ENCODE assay signal across 24 mouse cellular contexts in genomic region chr9:97696655-97697235, GRCm38 (mm10).
DNase-seq lines count a peak whose midpoint lies in the region; ATAC-seq and TF ChIP-seq lines count a peak whose summit lies in the region.
"Had no signal": no experiment of that assay in that cellular context is flagged by ENCODE, and none has a peak within 500 bp of the region (broad histone marks: within the 10 kb centered on the region; RNA-seq: fewer than 3 reads in every experiment).

No protein-coding gene starts in this region.

- no peaks in the 10 kb centered on the region for H3K36me3 ChIP-seq in kidney, embryonic 16.5 days (ENCODE audit: insufficient read depth, low read length)
- H3K36me3 ChIP-seq: embryonic facial prominence, embryonic 12.5 days; embryonic facial prominence, embryonic 15.5 days; heart, embryonic 10.5 days; heart, embryonic 13.5 days had no signal

- H3K4me1 ChIP-seq in kidney, embryonic 16.5 days (ENCODE audit: insufficient read depth, low read length): no peaks in the 10 kb centered on the region
- H3K4me1 ChIP-seq: embryonic facial prominence, embryonic 12.5 days; embryonic facial prominence, embryonic 15.5 days; heart, embryonic 10.5 days; heart, embryonic 13.5 days had no signal

- POLR2A ChIA-PET in Patski (lab: Charles Lee): no interaction called here

- in situ Hi-C loops in Patski (cut with MboI; ENCODE audit: low pct_unique_long_range_greater_than_20kb): no loop called here

- no peak overlapping the region for H3K4me3 ChIP-seq in kidney, embryonic 16.5 days (ENCODE audit: low read length)
- H3K4me3 ChIP-seq: embryonic facial prominence, embryonic 12.5 days; embryonic facial prominence, embryonic 15.5 days; gastrocnemius, adult 2 months; heart, embryonic 10.5 days; heart, embryonic 13.5 days had no signal

- no peak overlapping the region for H3K27ac ChIP-seq in kidney, embryonic 16.5 days (ENCODE audit: low read length)
- H3K27ac ChIP-seq: embryonic facial prominence, embryonic 12.5 days; embryonic facial prominence, embryonic 15.5 days; gastrocnemius, adult 2 months; heart, embryonic 10.5 days; heart, embryonic 13.5 days; hindbrain, embryonic 14.5 days; hindbrain, postnatal 0 days had no signal

- 0 out of 2 replicates have a peak, but pooled peaks have one; percentile 4 for ATAC-seq in kidney, embryonic 16.5 days (ENCODE audit: low FRiP score, low TSS enrichment)
- ATAC-seq in Patski: peak; percentile 65
- ATAC-seq: forebrain, embryonic 14.5 days; forebrain, postnatal 0 days; hindbrain, postnatal 0 days had no signal

- H3K9me3 ChIP-seq in kidney, embryonic 16.5 days (ENCODE audit: low read length): no peaks in the 10 kb centered on the region
- H3K9me3 ChIP-seq: embryonic facial prominence, embryonic 12.5 days; embryonic facial prominence, embryonic 15.5 days; heart, embryonic 10.5 days; heart, embryonic 13.5 days had no signal

- DNase-seq in heart, adult 11 months: peak; percentile 64
- no peak for DNase-seq in heart, adult 9 months (ENCODE audit: low spot score in 2 of 2)
- DNase-seq in kidney, adult 18-20 months: no peak
- DNase-seq in Patski (ENCODE audit: low read depth, low spot score): peak; percentile 83
- no peak for DNase-seq in testis, postnatal 14 days (ENCODE audit: low spot score)
- DNase-seq: adrenal gland, postnatal 10 days; adrenal gland, postnatal 36 days; cerebellum, adult 18-20 months; cerebellum, adult 9-10 months; cerebellum, postnatal 14 days; forebrain, postnatal 0 days; gastrocnemius, adult 2 months; gastrocnemius, postnatal 14 days; heart, adult 18-20 months; heart, postnatal 14 days; heart, postnatal 4 days had no signal

- no peak overlapping the region for H3K4me2 ChIP-seq in kidney, embryonic 16.5 days (replicated peaks; ENCODE audit: low read depth, low read length)
- H3K4me2 ChIP-seq: embryonic facial prominence, embryonic 12.5 days; embryonic facial prominence, embryonic 15.5 days; heart, embryonic 13.5 days; hindbrain, embryonic 14.5 days had no signal

- TF ChIP-seq CTCF in Patski (IDR thresholded peaks at IDR 0.05): no peak

- 68% methylated on average over 5 of the region's 5 CpGs for WGBS in kidney, embryonic 16.5 days

- H3K9ac ChIP-seq in kidney, embryonic 16.5 days (replicated peaks; ENCODE audit: low read length): no peak overlapping the region
- H3K9ac ChIP-seq: embryonic facial prominence, embryonic 12.5 days; embryonic facial prominence, embryonic 15.5 days; forebrain, postnatal 0 days; heart, embryonic 13.5 days; hindbrain, embryonic 14.5 days had no signal

- CTCF ChIA-PET in Patski (lab: Charles Lee): no interaction called here

- H3K27me3 ChIP-seq in kidney, embryonic 16.5 days (ENCODE audit: insufficient read depth, low read length): no peaks in the 10 kb centered on the region
- H3K27me3 ChIP-seq in Patski: no peaks in the 10 kb centered on the region
- H3K27me3 ChIP-seq: embryonic facial prominence, embryonic 12.5 days; embryonic facial prominence, embryonic 15.5 days had no signal

Comparison
In these comparisons a context has a peak if more than half of its experiments do, and no peak if none do; other contexts are left out.
1. DNase-seq: peak in heart, adult 11 months (single experiment) and Patski (single experiment); none in heart, adult 9 months (0 of 2), kidney, adult 18-20 months (single experiment) and testis, postnatal 14 days (single experiment).